Mouse (Mus musculus): ENCODE results near the gene 2310046K23Rik. TPM values are rescaled to one million over a fixed set of nuclear protein-coding genes. Genes with fewer than 3 reads are reported as not detected.

The 2310046K23Rik gene
- polyA plus RNA-seq (2016; fragmentation: Nextera tagmentation; extraction: Ambion mirVana): not detected in 2 replicates

DNA sequence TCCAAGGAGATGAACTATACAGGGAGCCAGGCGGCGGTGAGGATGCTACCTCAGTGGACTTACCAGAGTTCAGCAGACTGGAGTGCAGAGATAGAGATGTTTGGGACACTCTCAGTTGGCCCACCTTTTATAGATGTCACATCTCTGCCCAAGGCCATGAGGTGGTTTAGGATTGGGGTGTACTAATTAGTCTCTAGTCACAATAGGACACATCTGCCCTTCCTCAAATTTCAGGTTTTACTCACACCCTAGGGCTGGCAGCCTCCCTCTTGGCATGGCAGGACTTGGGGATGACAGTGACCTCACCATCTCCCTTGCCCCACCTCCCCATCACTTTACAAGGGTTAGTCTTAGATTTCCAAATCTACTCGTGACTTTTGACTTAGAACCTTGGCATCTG is at the start of gene 2310046K23Rik:
TSS of gene 2310046K23Rik (minus strand) at position 101 of the 400 bp plus-strand sequence.
- 92% methylated on average over 3 of the region's 3 CpGs for WGBS
- no peak within 1 kb of the TSS for H3K27ac ChIP-seq (replicated peaks)

DNA sequence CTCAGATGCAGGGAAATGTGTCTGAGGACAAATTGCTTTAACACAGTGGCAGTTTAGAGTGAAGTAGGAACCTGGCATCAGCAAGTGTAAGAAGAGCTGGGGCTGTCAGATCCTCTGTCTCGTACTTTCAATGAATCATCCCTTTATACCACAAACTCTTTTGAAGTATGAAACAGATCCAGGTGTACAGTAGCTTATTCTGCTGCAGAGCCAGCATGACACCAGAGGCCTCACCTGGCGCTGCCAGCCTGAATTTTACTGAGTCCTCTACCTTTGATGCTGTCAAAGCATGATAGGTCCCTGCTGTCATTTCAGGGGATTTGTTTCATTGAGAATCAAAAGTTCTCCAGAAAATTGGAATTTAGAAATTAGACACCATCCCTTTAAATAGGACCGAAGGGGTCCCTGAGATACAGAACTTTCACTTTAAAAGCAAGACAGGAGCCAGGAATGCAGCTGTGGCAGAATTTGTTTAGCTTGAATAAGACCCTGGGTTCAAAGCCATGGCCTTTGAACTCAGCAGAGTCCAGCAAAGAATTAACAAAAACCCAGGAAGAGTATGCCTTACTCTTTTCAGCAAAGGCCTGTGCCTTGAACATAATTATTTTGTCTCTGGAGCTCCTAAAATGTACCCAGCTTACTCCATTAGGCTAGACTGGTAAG is 49.0 kb upstream of the 2310046K23Rik start:
- H3K27ac ChIP-seq (replicated peaks): no peak overlapping the region
- peaks cover 27% of the 10 kb centered on the region for H3K4me1 ChIP-seq
- WGBS: 73% methylated on average over 3 of the region's 3 CpGs
- H3K4me3 ChIP-seq: no peak overlapping the region
- no peaks in the 10 kb centered on the region for H3K9me3 ChIP-seq (replicated peaks)
- H3K36me3 ChIP-seq: no peaks in the 10 kb centered on the region
- DNase-seq (ENCODE audit: low spot score): no peak
- H3K27me3 ChIP-seq (ENCODE audit: low read depth, poor library complexity, severe bottlenecking): no peaks in the 10 kb centered on the region

More for the DNA sequence above, at the start of gene 2310046K23Rik:
- no peaks in the 10 kb centered on the region for H3K4me1 ChIP-seq
- H3K36me3 ChIP-seq: no peaks in the 10 kb centered on the region
- no peak for DNase-seq (ENCODE audit: low spot score)
- H3K9me3 ChIP-seq (replicated peaks): no peaks in the 10 kb centered on the region
- H3K27me3 ChIP-seq (ENCODE audit: low read depth, poor library complexity, severe bottlenecking): no peaks in the 10 kb centered on the region
- H3K4me3 ChIP-seq: no peak within 1 kb of the TSS

DNA sequence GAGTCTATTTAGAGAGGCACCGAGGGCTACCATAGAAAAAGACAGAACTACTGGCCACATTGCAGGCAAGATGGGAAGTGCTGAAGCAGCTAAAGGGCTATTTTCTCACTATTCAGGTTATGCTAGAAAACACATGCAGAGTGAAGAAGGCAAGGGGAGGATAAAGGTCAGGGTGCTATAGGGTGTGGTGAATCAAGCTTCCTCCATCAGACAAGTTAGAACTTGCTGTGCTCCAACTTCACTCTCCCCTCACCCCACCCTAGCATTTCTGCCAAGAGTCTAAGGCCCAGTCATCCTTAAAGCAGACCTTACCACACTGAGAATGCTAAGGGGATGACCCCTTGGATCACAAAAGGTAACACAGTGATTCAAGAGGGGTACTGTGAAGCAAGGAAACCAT is 45.2 kb upstream of the 2310046K23Rik start:
- Histone ChIP-seq H3K27ac (replicated peaks) (no peak overlapping the region), H3K36me3 (no peaks in the 10 kb centered on the region), H3K27me3 (ENCODE audit: low read depth, poor library complexity, severe bottlenecking) (no peaks in the 10 kb centered on the region), H3K4me1 (peaks cover 30% of the 10 kb centered on the region), H3K4me3 (no peak overlapping the region), H3K9me3 (replicated peaks) (no peaks in the 10 kb centered on the region)
- no peak for DNase-seq (ENCODE audit: low spot score)
- WGBS: 69% methylated on average over 1 of the region's 1 CpGs

DNA sequence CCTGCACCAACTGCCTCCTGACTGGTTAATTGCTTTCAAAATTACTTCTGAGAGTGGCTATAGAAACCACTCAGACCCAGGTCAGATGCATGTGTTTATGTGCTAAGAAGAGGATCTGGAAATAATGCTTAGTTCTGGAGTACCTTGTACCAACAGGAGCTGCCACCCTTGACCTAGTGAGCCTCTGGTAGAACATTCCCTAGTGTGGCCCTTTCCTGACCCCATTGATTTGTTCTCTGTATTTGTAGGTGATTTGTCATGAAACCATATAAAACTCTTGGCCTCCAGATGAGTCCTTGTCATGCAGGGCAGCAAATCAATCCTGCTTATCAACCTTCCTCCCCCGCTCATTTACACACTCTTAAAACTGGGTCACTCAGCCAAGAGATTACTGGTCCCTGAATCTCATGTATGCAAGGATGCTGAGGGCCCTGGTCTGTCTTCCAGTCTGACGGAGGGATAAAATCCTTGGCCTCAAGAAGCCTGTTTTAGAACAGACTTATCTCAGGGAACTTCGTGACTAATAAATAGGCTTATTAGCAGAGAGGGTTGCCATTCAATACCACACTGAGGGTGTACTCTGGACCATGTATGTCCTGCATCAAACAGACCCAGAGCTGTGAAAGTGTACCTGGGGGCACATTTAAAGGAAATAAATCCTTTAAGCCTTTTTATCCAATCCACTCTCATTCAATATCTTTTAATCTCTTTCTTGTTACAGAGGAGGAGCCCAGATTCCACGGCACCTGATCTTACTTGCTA is 44.5 kb upstream of the 2310046K23Rik start:
- 58% methylated on average over 4 of the region's 4 CpGs for WGBS
- Histone ChIP-seq H3K4me3 (no peak overlapping the region), H3K27ac (replicated peaks) (no peak overlapping the region), H3K27me3 (ENCODE audit: low read depth, poor library complexity, severe bottlenecking) (no peaks in the 10 kb centered on the region), H3K36me3 (no peaks in the 10 kb centered on the region), H3K9me3 (replicated peaks) (no peaks in the 10 kb centered on the region), H3K4me1 (peaks cover 27% of the 10 kb centered on the region)
- no peak for DNase-seq (ENCODE audit: low spot score)

DNA sequence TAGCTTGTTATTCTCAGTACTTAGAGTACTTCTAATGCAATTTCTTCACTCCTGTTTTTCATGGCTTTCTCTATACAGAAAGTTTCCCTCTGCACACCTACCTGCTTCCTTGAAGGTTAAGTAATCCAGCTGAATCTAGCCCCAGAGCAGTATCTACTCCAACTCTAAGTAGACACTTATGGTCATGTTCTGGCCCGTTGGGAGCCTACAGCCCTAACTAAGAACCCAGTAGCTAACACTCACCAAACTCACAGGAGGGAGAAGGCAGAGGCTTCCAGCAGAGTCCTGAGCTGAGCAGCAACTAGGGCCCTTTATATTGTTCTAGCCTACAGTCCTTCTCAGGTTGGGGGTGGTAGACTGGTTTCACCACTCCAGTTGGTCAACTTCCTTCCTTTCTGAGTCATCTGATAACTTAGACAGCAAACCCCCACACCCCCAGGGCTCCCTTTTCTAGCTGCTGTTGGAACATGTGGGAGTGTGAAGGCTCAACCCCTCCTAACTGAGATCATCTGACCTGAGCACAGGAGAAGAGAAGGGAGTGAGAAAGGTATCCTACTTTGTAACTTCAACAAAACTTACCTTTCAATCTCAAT is 39.2 kb upstream of the 2310046K23Rik start, which contains the start of gene Ivl:
TSS of gene Ivl (minus strand) at position 287 of the 593 bp plus-strand sequence.
- WGBS: 86% methylated on average over 1 of the region's 1 CpGs
- H3K27ac ChIP-seq (replicated peaks): no peak within 1 kb of the TSS
- DNase-seq (ENCODE audit: low spot score): no peak
- no peaks in the 10 kb centered on the region for H3K36me3 ChIP-seq
- H3K4me1 ChIP-seq: peaks cover 5% of the 10 kb centered on the region
- no peak within 1 kb of the TSS for H3K4me3 ChIP-seq
- H3K9me3 ChIP-seq (replicated peaks): no peaks in the 10 kb centered on the region
- H3K27me3 ChIP-seq (ENCODE audit: low read depth, poor library complexity, severe bottlenecking): no peaks in the 10 kb centered on the region

DNA sequence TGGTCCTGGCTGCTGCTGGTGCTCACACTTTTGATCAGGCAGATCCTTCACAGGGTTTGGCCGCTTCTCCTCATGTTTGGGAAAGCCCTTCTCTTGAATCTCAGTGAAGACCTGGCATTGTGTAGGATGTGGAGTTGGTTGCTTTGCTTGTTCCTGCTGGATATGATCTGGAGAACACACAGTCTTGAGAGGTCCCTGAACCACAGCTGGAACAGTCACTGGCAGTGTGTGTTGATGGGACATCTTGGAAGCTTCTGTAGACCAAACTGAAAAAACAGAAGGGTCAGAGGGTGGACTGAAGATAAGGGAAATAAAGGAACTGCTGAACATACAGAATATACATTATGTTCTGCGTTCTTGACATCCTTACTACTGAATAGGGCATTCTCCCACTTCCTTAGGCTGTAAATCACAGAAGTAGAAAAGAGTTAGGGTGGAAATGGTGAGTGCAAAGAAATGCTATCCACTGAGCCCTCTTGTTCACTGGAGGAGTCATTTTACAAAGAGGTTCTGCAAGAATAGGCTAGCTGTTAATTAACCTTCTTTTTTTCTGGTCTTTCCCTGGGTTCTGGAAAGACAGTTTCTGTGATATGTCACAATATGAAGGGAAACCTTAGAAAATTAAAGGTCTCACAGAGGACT is 38.3 kb upstream of the 2310046K23Rik start:
- Histone ChIP-seq H3K27ac (replicated peaks) (no peak overlapping the region), H3K9me3 (replicated peaks) (no peaks in the 10 kb centered on the region), H3K4me1 (peaks cover 3% of the 10 kb centered on the region; the same call in 1 of the 2 replicates), H3K27me3 (ENCODE audit: low read depth, poor library complexity, severe bottlenecking) (no peaks in the 10 kb centered on the region), H3K36me3 (no peaks in the 10 kb centered on the region), H3K4me3 (no peak overlapping the region)
- WGBS: 79% methylated on average over 2 of the region's 2 CpGs
- DNase-seq (ENCODE audit: low spot score): no peak

DNA sequence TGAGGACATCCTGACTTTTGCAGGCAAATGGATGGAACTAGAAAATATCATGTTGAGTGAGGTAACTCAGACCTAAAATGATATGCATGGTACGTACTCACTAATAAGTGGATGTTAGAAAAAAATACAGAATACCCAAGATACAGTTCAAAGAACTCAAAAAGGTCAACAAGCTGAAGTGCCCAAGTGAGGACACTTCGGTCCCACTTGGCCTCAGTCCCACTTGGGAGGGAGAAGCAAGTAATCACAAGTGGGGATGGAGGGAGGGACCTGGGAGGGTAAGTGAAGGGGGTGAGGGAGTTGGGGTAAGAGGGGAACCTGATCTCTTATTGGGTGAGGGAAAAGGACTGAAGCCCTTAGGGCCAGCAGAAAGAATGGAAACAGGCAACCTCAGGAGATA is 34.4 kb upstream of the 2310046K23Rik start:
- no peak for DNase-seq (ENCODE audit: low spot score)
- H3K27me3 ChIP-seq (ENCODE audit: low read depth, poor library complexity, severe bottlenecking): no peaks in the 10 kb centered on the region
- no peaks in the 10 kb centered on the region for H3K4me1 ChIP-seq
- H3K4me3 ChIP-seq: no peak overlapping the region
- 83% methylated on average over 2 of the region's 2 CpGs for WGBS
- H3K9me3 ChIP-seq (replicated peaks): no peaks in the 10 kb centered on the region
- H3K36me3 ChIP-seq: no peaks in the 10 kb centered on the region
- H3K27ac ChIP-seq (replicated peaks): no peak overlapping the region

DNA sequence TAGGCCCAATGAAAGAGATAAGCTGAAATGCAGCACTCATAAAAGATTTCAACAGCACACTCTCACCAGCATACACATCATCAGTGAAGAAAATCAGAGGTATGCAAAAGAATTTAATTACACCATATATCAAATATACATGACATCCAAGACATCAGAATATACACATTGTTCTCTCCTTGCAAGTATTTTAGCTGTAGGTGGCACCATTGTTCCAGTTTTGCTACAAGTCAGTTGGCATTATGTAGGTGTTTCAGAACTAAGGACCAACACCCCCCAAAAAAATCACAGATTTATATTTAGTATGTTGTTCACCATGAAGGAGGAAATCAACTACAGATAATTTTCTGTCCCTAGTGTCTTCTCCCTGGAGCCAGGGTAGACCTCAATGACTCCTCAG is 31.1 kb upstream of the 2310046K23Rik start:
- no peak overlapping the region for H3K27ac ChIP-seq (replicated peaks)
- H3K4me1 ChIP-seq: no peaks in the 10 kb centered on the region
- no peaks in the 10 kb centered on the region for H3K9me3 ChIP-seq (replicated peaks)
- no peaks in the 10 kb centered on the region for H3K27me3 ChIP-seq (ENCODE audit: low read depth, poor library complexity, severe bottlenecking)
- H3K4me3 ChIP-seq: no peak overlapping the region
- DNase-seq (ENCODE audit: low spot score): no peak
- H3K36me3 ChIP-seq: no peaks in the 10 kb centered on the region

DNA sequence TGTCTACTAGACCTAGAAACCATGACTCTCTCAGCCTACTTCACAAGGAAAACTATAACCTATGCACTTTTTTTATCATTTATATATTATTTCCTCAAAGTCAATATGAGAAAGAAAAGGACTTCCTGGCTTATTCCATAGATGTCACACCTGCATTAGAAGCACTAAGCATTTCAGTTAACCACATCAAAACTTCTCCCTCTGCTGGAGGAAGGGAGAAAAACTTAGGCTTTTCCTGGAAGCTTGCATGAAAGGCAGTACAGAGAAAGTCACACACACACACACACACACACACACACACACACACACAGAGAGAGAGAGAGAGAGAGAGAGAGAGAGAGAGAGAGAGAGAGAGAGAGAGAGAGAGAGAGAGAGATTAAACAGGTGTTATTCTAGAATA is 22.0 kb downstream of the 2310046K23Rik start:
- H3K27me3 ChIP-seq (ENCODE audit: low read depth, poor library complexity, severe bottlenecking): no peaks in the 10 kb centered on the region
- H3K4me1 ChIP-seq: no peaks in the 10 kb centered on the region
- no peaks in the 10 kb centered on the region for H3K36me3 ChIP-seq
- H3K9me3 ChIP-seq (replicated peaks): no peaks in the 10 kb centered on the region
- H3K27ac ChIP-seq (replicated peaks): no peak overlapping the region
- no peak overlapping the region for H3K4me3 ChIP-seq
- no peak for DNase-seq (ENCODE audit: low spot score)

DNA sequence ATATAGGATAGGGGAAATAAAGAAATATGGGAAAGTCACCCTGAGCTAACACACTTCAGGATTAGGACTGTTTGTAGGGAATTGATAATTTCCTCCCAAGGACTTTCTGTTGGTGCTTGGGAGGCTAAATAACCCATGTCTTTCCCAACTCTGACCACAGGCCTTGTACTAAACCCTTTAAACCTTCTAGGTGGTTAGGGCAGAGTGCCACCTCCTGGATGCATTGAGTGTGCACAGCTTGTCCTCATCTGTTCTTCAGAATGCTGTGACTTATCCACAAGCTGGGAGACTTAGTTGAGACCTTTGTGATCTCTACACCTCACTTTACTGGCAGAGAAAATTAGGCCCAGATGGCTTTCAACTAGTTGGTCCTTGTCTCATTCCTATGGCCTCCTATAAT is 23.5 kb downstream of the 2310046K23Rik start:
- DNase-seq (ENCODE audit: low spot score): peak; percentile 20
- no peaks in the 10 kb centered on the region for H3K9me3 ChIP-seq (replicated peaks)
- no peaks in the 10 kb centered on the region for H3K36me3 ChIP-seq
- H3K27ac ChIP-seq (replicated peaks): no peak overlapping the region
- no peak overlapping the region for H3K4me3 ChIP-seq
- H3K27me3 ChIP-seq (ENCODE audit: low read depth, poor library complexity, severe bottlenecking): no peaks in the 10 kb centered on the region
- H3K4me1 ChIP-seq: no peaks in the 10 kb centered on the region

DNA sequence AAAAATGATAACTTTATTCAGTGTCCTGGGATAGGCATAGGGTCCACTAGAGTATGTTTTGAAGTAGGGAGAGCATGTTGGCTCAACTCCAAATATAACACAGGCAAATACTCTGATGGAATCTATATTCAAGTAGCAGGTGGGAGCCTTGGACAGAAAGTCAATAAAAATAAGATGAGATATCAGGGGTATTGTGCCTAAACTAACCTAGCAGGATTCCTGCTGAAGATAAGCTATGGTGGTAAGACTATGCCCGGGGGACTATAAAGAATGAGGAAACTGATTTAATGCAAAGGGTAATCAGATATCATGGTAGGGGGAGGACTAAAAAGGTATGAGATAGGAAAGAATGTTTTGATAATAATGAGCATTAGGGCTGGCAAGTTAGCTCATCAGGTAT is 26.1 kb downstream of the 2310046K23Rik start:
- no peaks in the 10 kb centered on the region for H3K27me3 ChIP-seq (ENCODE audit: low read depth, poor library complexity, severe bottlenecking)
- WGBS: 82% methylated on average over 1 of the region's 1 CpGs
- H3K27ac ChIP-seq (replicated peaks): no peak overlapping the region
- no peak for DNase-seq (ENCODE audit: low spot score)
- H3K4me3 ChIP-seq: no peak overlapping the region
- no peaks in the 10 kb centered on the region for H3K4me1 ChIP-seq
- H3K36me3 ChIP-seq: no peaks in the 10 kb centered on the region
- no peaks in the 10 kb centered on the region for H3K9me3 ChIP-seq (replicated peaks)

DNA sequence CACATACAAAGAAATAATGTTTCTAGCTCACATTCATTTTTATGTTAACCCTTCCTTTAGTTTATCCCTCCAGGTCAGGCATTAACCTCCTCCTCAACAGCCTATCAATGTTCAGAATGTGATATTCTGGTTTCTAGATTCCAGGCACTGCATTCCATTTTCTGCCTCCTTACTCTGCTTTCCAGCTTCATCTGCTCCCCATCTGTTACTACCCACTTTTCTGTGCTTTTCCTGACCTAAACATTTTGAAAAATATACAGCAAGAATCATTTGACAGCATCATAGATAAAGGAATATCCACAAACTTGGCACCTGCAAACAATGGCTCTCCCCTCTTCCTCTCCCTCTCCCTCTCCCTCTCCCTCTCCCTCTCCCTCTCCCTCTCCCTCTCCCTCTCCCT is 30.8 kb downstream of the 2310046K23Rik start:
- H3K9me3 ChIP-seq (replicated peaks): no peaks in the 10 kb centered on the region
- H3K27me3 ChIP-seq (ENCODE audit: low read depth, poor library complexity, severe bottlenecking): no peaks in the 10 kb centered on the region
- no peaks in the 10 kb centered on the region for H3K4me1 ChIP-seq
- no peak overlapping the region for H3K4me3 ChIP-seq
- no peak for DNase-seq (ENCODE audit: low spot score)
- no peaks in the 10 kb centered on the region for H3K36me3 ChIP-seq
- no peak overlapping the region for H3K27ac ChIP-seq (replicated peaks)

DNA sequence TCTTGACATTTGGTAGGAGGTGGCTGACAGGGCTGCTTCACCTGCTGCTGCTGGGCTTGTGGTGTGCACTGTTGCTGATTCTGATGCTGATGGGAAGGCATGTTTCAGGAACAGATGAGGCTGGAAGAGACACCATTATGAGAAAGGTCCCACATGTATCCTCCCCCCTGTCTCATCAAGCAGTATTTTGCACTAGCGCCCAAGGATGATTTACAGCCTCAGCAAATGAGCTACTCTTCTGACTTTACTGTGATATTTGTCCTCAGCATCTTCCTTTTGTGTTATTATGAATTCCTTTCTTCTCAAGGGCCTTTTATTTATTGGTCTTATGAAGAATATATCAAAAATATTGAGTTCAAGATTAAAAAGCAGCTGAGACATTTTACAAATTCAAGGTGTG is 33.9 kb downstream of the 2310046K23Rik start, which contains the start of gene Sprr4:
TSS of gene Sprr4 (minus strand) at position 101 of the 400 bp plus-strand sequence.
- H3K4me3 ChIP-seq: no peak within 1 kb of the TSS
- H3K9me3 ChIP-seq (replicated peaks): no peaks in the 10 kb centered on the region
- WGBS: 97% methylated on average over 1 of the region's 1 CpGs
- H3K27me3 ChIP-seq (ENCODE audit: low read depth, poor library complexity, severe bottlenecking): no peaks in the 10 kb centered on the region
- no peaks in the 10 kb centered on the region for H3K36me3 ChIP-seq
- DNase-seq (ENCODE audit: low spot score): no peak
- no peaks in the 10 kb centered on the region for H3K4me1 ChIP-seq
- H3K27ac ChIP-seq (replicated peaks): no peak within 1 kb of the TSS

Data from midbrain, embryonic 10.5 days (tissue).